Mouse (Mus musculus) kidney, adult 11 months (tissue): ENCODE data around the gene Carns1.

ENCODE experiments used
- DNase-seq: peaks from one replicate; pipeline ENCODE4 v3.0.0; 2022

Gene Carns1

GRCm38 (mm10) chr19:4169810-4170209, 5.5 kb downstream of the Carns1 start:
- DNase-seq: no peak

GRCm38 (mm10) chr19:4169378-4169784, 5.9 kb downstream of the Carns1 start:
- DNase-seq: peak; percentile 99

- DNase-seq: no peak
Measured at GRCm38 (mm10) chr19:4166678-4167476, 8.4 kb downstream of the Carns1 start.

- DNase-seq: no peak
Measured at GRCm38 (mm10) chr19:4164721-4165120, 10.6 kb downstream of the Carns1 start.

- no peak for DNase-seq
Measured at GRCm38 (mm10) chr19:4164100-4164499, 11.2 kb downstream of the Carns1 start.

GRCm38 (mm10) chr19:4163543-4163887, 11.8 kb downstream of the Carns1 start:
- no peak for DNase-seq

GRCm38 (mm10) chr19:4162646-4163542, 12.4 kb downstream of the Carns1 start, which contains the start of gene Rps6kb2:
Rps6kb2 (minus strand) TSS chr19:4163354.
- DNase-seq: peak; percentile 98

GRCm38 (mm10) chr19:4159049-4159448, 16.2 kb downstream of the Carns1 start:
- DNase-seq: no peak

GRCm38 (mm10) chr19:4156771-4157170, 18.5 kb downstream of the Carns1 start:
- no peak for DNase-seq

GRCm38 (mm10) chr19:4156073-4156579, 19.2 kb downstream of the Carns1 start:
- no peak for DNase-seq

- no peak for DNase-seq
Measured at GRCm38 (mm10) chr19:4155223-4156072, 19.8 kb downstream of the Carns1 start.

- no peak for DNase-seq
Measured at GRCm38 (mm10) chr19:4154437-4155222, 20.6 kb downstream of the Carns1 start.

GRCm38 (mm10) chr19:4153232-4153654, 22.0 kb downstream of the Carns1 start, which contains the start of gene Ptprcap:
Ptprcap (plus strand) TSS chr19:4153604.
- no peak for DNase-seq

- no peak for DNase-seq
Measured at GRCm38 (mm10) chr19:4152445-4153231, 22.6 kb downstream of the Carns1 start.

- no peak for DNase-seq
Measured at GRCm38 (mm10) chr19:4151898-4152297, 23.4 kb downstream of the Carns1 start.

- DNase-seq: no peak
Measured at GRCm38 (mm10) chr19:4151488-4151860, 23.8 kb downstream of the Carns1 start.

GRCm38 (mm10) chr19:4150567-4151487, 24.5 kb downstream of the Carns1 start:
- DNase-seq: no peak

GRCm38 (mm10) chr19:4149764-4150461, 25.4 kb downstream of the Carns1 start:
- no peak for DNase-seq

GRCm38 (mm10) chr19:4149283-4149682, 26.0 kb downstream of the Carns1 start:
- no peak for DNase-seq
